Mouse (Mus musculus) cerebellum, postnatal 10 days (tissue): ENCODE measurements at regions not wholly inside any gene's neighbourhood (a gene's known extent, or its start where the extent isn't known, plus 50 kb on each side); places are given as distances from the start of the nearest gene placed in this dataset.
A peak's percentile ranks its signal among the peaks of the same experiment; 100 is the strongest.
"Not testable (repeated sequence)": the region's sequence is repeated elsewhere in the genome, so short reads cannot be mapped to it uniquely, and the experiment has no call there.

ENCODE experiments used
- DNase-seq, 2 experiments: peaks; one replicate each; pipeline ENCODE4 v3.0.0; 2021; ENCODE audit warnings: mixed read lengths in 2 of 2

DNA sequence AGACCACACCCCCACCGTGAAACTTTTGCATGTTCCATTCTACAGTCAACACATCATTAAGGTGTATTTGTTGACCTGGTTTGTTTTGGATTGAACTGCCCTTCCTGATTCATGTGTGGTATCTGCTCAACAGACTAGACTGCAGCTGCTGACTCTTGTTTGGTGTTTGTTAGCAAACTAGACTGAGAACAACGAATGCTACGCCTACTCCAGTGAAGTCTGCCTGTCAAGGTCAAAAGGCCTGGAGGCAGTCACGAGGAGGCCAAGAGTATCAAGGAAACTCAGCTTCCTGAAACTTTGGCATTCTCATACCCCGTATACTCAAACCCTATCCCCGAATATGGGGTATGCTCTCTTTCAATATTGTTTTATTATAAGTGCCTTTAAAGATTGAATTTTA is 194.2 kb upstream of the Spin1 start:
- not testable (repeated sequence) for DNase-seq

DNA sequence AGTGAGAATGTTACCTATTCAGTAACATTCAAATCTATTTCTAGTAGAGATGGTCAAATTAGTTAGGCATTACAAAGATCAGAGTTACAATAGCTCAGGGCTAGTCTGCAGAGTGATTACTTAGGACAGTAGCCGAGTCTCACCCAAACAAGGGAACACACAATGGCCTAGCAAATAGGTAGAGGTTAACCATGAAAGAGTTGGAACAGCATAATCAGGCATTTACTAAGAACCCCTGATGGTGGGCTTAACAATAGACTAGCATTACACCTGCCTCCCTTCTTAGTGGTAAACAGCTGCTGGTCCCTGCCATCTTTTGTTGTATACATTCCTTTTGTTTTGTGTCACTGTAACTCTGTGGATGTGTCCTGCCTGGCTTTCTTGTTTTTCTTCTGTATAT is 193.8 kb upstream of the Spin1 start:
- no peak for DNase-seq

DNA sequence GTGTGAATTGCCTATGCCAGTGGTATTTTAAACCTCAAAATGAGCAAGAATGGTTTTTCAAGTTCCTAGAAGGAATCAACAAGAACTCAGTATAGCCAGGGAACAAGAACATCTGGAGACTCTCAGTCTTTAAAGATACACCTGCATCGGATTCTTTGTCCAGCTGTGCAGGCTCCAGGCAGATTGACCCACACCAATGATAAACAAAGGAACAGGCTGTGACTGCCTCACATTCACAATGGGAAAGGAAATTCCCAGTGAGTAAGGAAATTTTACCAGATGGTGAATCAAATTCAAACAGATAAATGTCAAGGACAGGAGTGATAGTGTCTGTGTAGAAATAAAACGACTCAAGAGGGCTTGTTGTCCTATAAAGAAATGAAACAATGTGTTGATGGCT is 187.9 kb upstream of the Spin1 start:
- not testable (repeated sequence) for DNase-seq

DNA sequence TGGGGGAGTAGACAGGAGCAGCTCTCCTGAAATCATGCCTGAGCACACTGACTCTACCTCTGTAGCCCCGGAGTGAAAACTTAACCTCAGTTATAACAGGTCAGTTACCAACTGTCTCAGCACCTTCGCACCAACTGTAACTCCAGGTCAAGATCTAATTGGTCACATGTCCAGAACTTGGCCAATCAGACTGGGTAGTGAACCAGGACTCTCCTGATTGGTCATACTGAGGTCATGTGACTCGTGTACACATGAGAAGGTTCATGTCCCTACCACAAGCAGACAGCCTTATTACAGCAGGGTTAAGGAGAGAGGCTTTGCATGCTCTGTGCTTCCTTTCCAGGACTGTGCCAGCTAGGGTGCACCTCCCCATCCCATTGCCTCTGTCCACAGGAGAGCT is 166.7 kb upstream of the Spin1 start:
- not testable (repeated sequence) for DNase-seq

DNA sequence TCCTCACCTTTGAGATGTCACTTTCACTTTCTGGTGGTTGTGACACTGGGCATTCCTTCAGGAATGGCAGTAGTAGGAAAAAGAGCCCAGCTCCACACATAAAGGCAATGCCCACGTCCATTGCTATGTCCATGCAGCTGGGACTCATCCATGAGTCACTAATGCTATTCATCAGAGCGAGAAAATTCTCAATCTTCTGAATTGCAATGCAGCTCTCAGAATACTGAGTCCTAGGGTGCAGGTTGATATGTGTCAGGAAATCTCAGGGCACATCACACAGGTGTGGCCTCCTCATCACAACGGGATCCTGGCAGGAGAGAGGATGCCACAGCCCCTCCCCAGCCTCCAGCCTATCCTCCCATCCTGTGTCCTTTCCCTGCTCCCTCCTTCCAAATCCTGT is 158.1 kb upstream of the Spin1 start:
- DNase-seq: no peak

DNA sequence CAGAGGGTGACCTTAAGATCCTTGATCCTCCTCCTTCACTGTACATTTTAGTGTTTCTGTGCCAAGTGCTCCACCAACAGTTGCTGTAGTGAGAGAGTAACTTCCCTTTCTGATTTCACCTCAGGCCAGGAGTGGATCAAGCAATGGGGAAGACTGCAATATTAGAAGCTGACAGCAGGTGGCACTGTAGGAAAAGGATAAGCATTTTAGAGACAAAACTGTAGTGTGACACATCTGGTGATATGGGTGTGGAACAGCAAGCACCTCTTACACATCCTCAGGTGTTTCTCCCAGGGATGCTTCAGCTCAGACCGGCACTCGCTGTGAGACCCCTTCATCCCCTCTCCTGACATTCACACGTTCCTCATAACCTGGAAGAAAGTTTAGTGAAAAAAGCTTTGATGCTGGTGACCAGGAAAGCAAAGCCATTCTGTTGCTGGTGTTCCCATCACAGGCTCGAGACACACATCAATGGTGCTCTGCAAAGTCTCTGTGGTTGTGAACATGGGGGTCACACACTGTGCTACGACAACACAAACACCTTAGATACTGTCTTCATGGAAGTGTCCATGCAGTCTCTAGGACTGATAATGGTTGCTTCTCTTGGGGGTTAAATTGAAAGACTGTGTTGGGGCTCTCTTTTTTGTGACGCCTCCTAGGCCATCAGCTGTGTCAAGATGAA is 151.0 kb upstream of the Spin1 start:
- DNase-seq: peak; percentile 86 to 90

DNA sequence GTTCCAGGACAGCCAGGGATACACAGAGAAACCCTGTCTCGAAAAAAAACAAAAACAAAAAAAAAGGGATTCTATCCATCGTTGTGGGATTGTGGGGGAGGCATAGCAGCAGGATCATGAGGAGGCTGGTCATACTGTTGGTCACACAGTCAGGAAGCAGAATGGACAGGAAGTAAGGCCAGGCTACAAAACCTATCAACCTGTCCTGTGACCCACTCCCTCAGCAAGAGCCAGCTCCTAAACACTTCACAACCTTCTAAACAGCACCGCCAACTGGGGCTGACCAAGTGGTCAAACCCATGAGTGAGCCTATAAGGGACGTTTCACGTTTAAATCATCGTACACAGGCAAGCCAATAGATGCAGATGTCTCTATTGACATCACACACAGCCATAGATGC is 146.0 kb upstream of the Spin1 start:
- DNase-seq: no peak

DNA sequence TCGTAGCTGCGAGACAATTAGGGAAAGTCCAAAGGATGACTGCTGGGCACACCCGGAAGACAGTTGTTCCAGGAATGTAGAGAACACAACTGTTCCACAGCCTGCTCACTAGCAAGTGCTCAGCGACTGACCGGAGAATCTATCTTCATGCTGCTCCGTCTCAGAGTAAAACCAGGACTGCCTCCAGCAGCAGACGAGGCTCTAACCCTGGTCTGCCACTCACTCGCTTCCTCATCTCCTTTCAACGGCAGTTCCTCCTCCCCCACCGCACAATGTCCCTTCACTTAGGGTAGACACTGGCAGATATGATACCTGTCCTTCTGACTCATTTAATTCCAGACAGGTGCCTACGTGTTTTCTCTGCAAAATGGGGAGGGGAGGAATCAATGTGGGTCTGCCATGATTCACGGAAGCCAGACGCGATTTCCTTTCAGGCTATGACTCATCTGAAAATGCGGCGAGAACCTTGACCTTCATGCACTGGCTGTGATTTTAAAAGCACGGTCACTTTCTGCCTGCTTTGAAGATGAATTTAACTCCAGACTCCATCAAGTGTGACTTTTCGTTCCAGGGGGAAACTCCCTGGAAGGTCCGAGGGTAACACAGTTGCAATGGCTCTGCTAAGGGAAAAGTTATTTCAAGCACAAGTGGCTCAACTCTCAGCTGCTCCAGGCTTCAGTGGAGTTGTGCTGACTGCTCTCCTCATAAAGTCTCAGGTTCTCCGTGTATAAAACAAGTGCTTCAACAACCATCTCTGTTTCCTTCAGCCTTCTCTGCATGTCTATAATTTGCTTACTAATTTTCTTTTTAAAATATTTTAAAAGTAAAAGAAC is 142.4 kb upstream of the Spin1 start:
- DNase-seq: no peak

DNA sequence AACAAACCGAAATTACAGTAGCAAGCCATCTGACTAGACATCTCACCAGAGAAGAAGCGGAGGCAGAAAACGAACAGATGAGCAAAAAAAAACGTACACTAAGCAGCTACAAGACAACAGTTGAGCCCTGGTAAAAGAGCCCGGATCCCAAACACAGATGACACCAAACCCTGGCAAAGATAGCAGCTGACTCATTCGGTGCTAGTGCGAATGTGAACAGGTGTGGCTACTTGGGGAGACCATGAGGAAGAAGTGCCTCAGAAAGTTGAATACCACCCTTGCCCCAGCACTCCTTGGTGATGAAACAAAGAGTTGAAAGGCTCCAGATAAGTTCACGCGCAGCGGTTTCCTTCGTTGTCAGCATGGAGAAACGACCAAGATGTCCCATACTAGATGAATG is 139.8 kb upstream of the Spin1 start:
- DNase-seq: no peak

DNA sequence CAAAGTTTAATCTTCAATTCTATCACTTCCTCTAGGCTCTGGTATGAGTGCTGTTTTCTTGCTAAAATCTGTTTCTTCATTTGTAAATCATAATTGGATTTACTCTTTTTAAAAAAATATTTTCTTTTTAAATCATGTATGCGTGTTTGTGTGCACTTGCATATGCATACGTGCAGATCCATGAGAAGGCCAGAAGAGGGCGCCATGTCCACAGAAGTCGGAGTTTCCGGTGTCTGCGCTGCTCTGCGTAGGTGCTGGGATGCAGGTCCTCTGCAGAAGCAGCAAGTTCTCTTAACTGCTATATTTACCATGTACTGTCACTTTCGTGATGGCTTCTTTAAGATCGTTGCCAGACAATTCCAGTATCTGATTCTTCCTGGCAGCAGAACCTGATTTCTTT is 136.6 kb upstream of the Spin1 start:
- DNase-seq: peak; percentile 18 to 28

DNA sequence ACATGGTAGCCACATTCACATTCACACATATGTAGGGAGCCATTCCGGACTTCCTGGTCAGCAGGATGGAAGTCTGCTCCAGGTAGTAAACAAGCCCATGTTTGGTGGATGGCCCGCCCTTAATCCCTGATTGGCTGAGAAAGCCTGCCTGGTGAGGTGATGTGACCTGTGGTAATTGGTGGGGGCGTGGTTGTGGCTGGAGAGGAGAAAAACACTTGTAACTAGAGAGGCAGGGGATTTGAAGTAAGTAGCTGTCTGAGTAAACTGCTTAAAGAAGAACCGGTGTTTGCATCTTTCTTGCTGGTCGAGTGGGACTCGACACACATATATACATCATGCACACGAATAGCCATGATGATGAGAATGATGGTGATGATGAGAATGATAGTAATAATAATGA is 135.6 kb upstream of the Spin1 start:
- DNase-seq: not testable (repeated sequence)

DNA sequence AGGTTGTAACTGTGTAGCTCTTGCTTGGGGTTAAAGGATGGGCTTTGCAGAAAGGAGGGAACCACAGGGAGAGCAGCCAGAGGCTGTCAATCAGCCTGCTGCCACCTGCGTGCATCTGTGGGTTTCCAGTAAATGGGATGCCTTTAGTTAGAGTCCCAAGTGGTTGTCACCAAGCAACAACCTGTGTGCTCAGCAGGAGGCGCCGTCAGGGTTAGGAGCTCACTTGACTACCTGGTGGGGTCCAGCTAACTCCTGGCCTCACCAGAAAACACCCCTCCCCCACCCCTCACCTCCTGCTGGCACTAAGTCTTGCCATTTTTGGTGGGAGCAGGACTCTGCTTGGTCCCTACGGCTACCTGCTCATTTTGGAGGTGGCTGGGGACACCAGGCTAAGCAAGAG is 135.0 kb upstream of the Spin1 start:
- no peak for DNase-seq

DNA sequence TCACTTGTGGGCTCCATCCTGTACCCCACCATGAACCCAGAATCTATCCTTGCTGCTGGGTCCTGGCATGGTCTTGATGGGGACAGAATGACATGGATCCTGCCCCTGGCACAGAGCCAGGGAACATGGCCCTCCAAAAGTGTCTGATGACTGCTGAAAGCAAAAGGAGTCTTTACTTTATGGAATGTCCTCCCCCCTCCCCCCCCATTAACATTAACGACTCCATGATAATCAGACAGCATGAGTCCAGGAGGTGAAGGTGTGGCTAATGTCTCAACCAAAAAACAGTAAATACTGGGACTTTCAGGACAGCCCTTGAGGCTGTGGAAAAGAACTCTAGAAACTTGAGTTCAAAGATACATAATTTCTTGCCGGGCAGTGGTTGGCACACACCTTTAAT is 133.9 kb upstream of the Spin1 start:
- DNase-seq: no peak

DNA sequence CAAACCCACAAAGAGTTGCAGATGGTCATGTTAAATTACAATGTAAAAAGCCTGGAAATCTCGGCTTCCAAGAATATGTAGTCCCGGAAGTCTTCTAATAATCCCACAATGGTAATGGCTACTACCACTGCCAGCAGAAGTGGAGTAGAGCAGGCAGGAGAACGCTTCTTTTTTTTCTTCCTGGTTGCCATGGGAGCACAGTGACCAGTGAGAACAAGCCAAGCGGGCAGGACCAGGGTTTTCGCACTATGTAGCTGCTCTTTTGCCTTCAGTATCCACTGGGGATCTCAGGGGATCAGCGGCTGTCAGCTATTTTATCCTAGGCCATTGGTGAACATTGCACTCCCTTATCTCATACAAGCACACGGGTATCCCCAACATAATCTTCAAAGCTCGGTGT is 127.3 kb upstream of the Spin1 start:
- DNase-seq: peak; percentile 13 to 16

DNA sequence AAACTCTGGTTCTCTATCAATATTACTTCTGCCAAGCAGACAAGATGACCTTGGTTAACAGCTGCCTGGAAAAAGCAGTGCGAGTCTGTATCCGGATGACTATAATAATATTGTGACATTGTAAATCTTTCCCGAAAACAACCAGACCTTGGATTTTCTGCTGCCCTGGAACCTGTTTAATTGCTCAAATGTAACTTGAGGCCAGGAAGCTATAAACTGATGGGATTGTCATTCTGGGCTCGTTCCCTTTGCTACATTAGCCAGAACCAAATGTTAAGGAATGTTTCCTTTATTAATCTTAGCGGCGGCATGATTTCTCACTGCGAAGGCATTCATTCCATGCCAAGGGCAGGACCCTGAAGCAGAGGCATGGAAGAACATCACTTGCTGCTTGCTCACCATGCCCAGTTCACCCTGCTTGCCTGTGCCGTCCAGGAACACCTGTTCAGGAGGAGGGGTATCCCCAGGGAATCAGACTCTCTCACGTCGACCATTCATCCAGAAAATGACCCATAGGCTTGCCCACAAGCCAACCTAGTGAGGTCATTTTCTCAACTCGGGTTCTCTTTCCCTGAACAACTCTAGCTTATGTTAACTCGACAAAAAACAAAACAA is 125.3 kb upstream of the Spin1 start:
- no peak for DNase-seq

DNA sequence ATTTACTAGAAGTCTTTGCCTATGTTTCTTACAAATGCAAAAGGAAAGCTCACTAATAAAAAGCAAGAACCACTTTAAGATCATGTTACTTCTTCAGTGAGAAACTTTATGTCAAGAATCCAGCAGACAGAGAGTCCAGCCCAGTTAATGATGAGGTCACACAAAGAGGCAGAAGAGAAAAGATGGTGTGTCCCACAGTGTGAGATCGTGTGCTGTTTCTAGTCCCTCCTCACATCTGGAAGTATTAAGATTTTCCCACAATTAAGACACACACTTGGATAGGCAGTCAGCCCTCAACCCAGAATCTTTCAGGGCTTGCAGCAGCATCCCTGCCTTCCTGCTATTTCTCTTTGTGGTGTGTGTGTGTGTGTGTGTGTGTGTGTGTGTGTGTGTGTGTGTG is 118.7 kb upstream of the Spin1 start:
- DNase-seq: no peak

DNA sequence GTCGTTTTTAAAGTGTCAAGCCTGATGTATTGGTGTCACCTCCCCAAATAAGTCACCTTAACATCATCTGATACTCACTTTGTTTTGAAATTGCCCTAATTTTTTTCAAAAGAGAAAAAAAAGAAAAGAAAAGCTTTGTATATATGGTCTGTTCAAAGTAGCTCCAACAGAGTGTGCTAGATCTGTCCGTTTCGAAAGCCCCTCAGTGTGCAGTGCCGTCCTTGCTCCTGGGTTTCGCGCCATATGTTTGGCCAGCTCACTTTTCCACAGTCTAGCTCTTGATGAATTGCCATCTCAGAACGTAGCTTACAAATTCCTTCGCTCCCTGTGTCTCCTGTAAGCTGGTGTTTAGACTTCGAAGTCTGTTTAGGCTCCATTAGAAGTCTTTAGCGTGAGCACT is 117.7 kb upstream of the Spin1 start:
- DNase-seq: no peak

DNA sequence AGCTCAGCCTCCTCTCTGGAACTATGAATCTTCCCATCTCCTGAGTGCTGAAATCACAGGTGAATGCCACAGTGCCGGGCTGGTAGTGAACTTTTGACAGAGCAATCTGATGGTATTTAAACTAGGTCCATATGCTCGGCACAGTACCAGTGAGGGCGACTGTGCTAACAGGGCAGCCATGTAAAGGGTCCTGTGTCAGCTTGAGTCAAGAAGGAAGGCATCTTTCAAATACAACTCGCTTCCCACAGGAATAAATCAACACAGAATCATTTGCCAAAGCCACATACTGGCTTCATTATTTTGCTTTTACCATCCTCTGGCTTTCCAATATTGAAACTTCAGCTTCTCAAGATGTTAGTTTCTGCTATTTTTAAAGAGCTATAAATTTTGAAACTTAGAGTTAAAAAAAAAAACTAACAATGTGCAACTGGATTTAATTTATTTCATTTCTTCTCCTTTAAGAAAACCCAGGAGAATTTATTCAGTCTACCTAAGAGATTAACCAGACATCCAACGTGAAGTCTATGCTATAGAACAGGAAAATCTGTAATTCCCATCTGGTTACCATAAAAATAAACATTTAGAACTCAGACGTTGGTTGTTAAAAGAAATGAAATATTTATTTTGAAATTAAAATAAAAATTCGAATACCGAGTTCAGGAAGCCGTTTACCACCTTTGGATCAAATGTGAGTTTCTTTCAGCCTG is 108.8 kb upstream of the Spin1 start:
- DNase-seq: no peak

DNA sequence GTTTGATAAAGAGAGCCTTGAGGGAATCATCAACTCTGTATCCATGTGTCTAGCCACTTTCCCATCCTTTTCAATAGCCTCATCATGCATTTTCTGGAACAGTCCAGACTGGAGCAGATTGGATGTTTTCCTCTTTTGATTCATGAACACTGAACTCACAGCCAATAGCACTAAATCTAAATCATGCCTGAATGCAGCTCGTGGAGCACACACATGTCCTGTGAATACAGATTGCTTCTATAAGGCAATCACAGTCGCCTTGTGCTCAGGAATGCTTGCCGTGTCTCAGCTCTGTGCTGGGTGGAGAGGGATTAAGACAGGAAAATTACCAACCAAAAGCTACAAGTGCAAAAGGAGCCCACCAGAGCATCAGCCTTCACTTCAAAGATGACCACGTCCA is 100.9 kb upstream of the Spin1 start:
- DNase-seq: no peak

DNA sequence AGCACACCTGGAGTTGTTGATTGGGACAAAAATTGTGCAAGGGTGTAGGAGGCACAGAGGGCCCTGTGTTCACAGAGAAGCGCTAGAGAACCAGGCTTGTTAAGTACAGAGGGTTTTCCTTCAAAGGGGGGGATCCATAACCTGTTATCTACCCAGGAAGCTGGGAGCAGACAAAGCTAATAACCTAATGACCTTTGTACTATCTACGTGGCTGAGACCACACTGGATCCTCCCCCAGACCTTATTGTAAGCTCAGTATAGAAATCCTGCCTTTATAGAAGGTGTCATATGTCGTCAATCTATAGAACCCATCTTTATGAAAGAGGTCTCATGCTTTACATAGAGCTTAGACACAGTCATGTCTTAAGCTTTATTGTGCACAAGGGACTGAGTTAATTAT is 95.9 kb upstream of the Spin1 start:
- no peak for DNase-seq

DNA sequence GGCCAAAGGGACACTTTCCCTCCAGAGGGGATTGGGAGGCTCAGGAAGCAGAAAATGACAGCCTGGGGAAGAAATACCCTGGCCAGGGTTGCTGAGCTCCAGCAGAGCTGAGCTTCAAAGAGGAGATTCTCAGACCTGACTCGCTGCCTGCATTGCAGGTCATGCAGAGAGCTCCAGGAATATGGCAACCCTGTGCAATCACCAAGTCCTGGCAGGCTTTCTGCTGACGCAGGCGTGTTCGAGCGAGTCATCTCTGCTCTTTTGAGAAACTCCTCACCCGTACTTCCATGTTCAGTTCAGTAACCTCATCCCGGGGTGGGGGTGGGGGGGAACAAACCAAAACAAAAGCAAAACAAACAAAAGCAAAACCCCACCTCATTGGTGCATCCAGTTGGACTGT is 89.9 kb upstream of the Spin1 start:
- DNase-seq: no peak

DNA sequence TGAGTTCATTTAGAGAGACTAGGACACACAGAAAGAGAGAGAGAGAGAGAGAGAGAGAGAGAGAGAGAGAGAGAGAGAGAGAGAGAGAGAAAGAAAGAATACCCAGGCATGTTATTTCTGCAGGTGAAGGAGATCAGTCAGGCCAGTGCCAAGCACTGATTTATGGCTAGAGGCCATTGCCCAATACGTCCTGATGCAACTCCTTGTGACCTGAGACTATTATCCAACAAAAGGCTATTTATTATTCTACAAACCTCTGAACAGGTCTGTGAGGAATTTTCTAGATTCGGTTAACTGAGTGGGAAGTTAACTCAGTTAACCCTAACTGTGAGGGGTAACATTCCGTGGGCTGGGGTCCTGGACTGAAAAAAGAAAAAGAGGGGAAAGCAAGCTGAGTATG is 84.5 kb upstream of the Spin1 start:
- no peak for DNase-seq

DNA sequence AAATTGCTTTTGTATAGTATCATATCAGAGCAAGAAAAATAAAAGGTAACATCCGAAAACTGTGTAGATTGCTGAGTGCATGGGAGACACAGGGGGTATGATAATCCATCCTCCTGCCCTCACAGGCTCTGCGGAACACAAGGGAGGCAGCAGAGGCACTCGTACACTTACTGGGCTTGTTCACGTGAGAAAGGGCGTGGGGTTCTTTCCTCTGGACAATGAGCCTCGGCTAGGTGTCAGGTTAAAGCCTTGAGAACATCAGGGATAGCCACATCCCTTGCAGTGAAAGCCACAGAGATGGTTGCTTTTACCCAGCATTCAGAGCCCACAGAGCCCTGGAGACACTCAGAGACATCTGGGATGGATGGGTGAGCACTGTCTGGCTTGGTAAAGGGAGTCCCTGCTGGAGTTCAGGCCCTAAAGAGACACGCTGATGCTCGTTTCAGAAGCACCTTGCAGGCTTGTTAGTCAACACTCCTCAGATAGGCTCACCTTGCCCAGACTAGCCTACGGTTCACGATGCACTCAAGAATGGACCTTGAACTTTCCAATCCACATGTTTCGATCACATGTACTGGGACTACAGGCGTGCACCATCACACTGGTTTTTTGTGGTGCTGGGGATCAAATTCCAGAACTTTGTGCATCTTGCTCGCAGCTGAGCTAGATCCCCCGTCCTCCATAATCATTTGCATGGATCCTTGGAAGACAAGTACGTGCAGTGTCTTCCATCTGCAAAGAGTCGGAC is 83.5 kb upstream of the Spin1 start:
- no peak for DNase-seq
